Mouse (Mus musculus) hindbrain, embryonic 14.5 days (tissue): ENCODE measurements at regions not wholly inside any gene's neighbourhood (a gene's known extent, or its start where the extent isn't known, plus 50 kb on each side); places are given as distances from the start of the nearest gene placed in this dataset.

ENCODE experiments used
- ATAC-seq: fragments of 200-750 bp; cut with Nextera tagmentation; 2 replicates; pipeline ENCODE4 v1.8.0; 2017; ENCODE audit warnings: moderate number of reproducible peaks, mild to moderate bottlenecking, moderate TSS enrichment, moderate library complexity; ENCODE audit not compliant: low FRiP score
- DNase-seq: peaks from one replicate; pipeline ENCODE4 v3.0.0-alpha.2; 2015; ENCODE audit warnings: low spot score
- H3K27ac ChIP-seq: fragments of 300-500 bp; sonication (generic); 2 replicates; pipeline ENCODE4 v1.5.1; 2014; ENCODE audit warnings: mild to moderate bottlenecking, moderate library complexity
- H3K27me3 ChIP-seq: fragments of 300-500 bp; sonication (generic); 2 replicates; pipeline ENCODE4 v1.6.1; 2014; ENCODE audit warnings: mild to moderate bottlenecking, low read length, mixed read lengths; ENCODE audit not compliant: control insufficient read depth, insufficient read depth
- H3K36me3 ChIP-seq: fragments of 300-500 bp; sonication (generic); replicated peaks from 2 replicates; pipeline ENCODE4 v1.6.1; 2014; ENCODE audit not compliant: control insufficient read depth, insufficient read depth
- H3K4me1 ChIP-seq: fragments of 300-500 bp; sonication (generic); replicated peaks from 2 replicates; pipeline ENCODE4 v1.6.1; 2014; ENCODE audit warnings: antibody characterized with exemption, low read length, mixed read lengths; ENCODE audit not compliant: control insufficient read depth, insufficient read depth
- H3K4me2 ChIP-seq: fragments of 300-500 bp; sonication (generic); replicated peaks from 2 replicates; pipeline ENCODE4 v1.6.1; 2014; ENCODE audit warnings: mild to moderate bottlenecking, moderate library complexity
- H3K4me3 ChIP-seq: fragments of 300-500 bp; sonication (generic); replicated peaks from 2 replicates; pipeline ENCODE4 v1.5.1; 2014; ENCODE audit warnings: mild to moderate bottlenecking, low read length
- H3K9ac ChIP-seq: fragments of 300-500 bp; sonication (generic); 2 replicates; pipeline ENCODE4 v1.6.1; 2014
- H3K9me3 ChIP-seq: fragments of 300-500 bp; sonication (generic); 2 replicates; pipeline ENCODE4 v1.6.1; 2016; ENCODE audit warnings: low read length; ENCODE audit not compliant: control insufficient read depth
- WGBS: fragments of 180-500 bp; shearing (Covaris S2); extraction: QIAGEN DNeasy Blood & Tissue Kit; methylation state at CpG from one replicate; pipeline ENCODE4 v1.1.7; 2014; 5-methylcytosine and 5-hydroxymethylcytosine counted together

- H3K27me3 ChIP-seq: no peaks in the 10 kb centered on the region
- ATAC-seq (no peak), DNase-seq (no peak)
- no peak overlapping the region for H3K9ac ChIP-seq
- H3K36me3 ChIP-seq: no peaks in the 10 kb centered on the region
- no peak overlapping the region for H3K4me3 ChIP-seq
- H3K4me1 ChIP-seq: peaks cover 11% of the 10 kb centered on the region; the same call in 1 of the 2 replicates
- H3K9me3 ChIP-seq: no peaks in the 10 kb centered on the region
- no peak overlapping the region for H3K4me2 ChIP-seq
- no peak overlapping the region for H3K27ac ChIP-seq
- 87% methylated on average over 5 of the region's 5 CpGs for WGBS
Observed at GRCm38 (mm10) chr3:41378576-41378975, 177.0 kb upstream of the Jade1 start.

- Histone ChIP-seq H3K4me2 (no peak overlapping the region), H3K9ac (no peak overlapping the region), H3K27me3 (no peaks in the 10 kb centered on the region), H3K4me3 (no peak overlapping the region), H3K36me3 (no peaks in the 10 kb centered on the region), H3K9me3 (no peaks in the 10 kb centered on the region), H3K4me1 (peaks cover 11% of the 10 kb centered on the region; the same call in 1 of the 2 replicates), H3K27ac (no peak overlapping the region)
- ATAC-seq: peak; percentile 42; the same call in 1 of the 2 replicates
- WGBS: 55% methylated on average over 5 of the region's 5 CpGs
- peak; percentile 33 for DNase-seq
Observed at GRCm38 (mm10) chr3:41377826-41378406, 177.6 kb upstream of the Jade1 start.

GRCm38 (mm10) chr3:41376848-41377582, 178.5 kb upstream of the Jade1 start:
- Histone ChIP-seq H3K4me2 (no peak overlapping the region), H3K9me3 (no peaks in the 10 kb centered on the region), H3K27ac (peak overlapping the region; percentile 16; the same call in 1 of the 2 replicates), H3K36me3 (no peaks in the 10 kb centered on the region), H3K9ac (no peak overlapping the region), H3K27me3 (no peaks in the 10 kb centered on the region), H3K4me3 (no peak overlapping the region), H3K4me1 (peaks cover 11% of the 10 kb centered on the region; the same call in 1 of the 2 replicates)
- WGBS: 24% methylated on average over 6 of the region's 6 CpGs
- ATAC-seq (peak; percentile 81), DNase-seq (peak; percentile 49)

- no peaks in the 10 kb centered on the region for H3K9me3 ChIP-seq
- H3K4me2 ChIP-seq: no peak overlapping the region
- ATAC-seq (no peak), DNase-seq (no peak)
- H3K36me3 ChIP-seq: no peaks in the 10 kb centered on the region
- H3K4me1 ChIP-seq: peaks cover 11% of the 10 kb centered on the region; the same call in 1 of the 2 replicates
- no peak overlapping the region for H3K27ac ChIP-seq
- H3K4me3 ChIP-seq: no peak overlapping the region
- WGBS: 89% methylated on average over 2 of the region's 2 CpGs
- H3K9ac ChIP-seq: no peak overlapping the region
- no peaks in the 10 kb centered on the region for H3K27me3 ChIP-seq
Observed at GRCm38 (mm10) chr3:41375230-41375930, 180.2 kb upstream of the Jade1 start.

GRCm38 (mm10) chr3:41373198-41373597, 182.3 kb upstream of the Jade1 start:
- Histone ChIP-seq H3K4me2 (no peak overlapping the region), H3K9me3 (no peaks in the 10 kb centered on the region), H3K27ac (no peak overlapping the region), H3K36me3 (no peaks in the 10 kb centered on the region), H3K4me1 (peaks cover 11% of the 10 kb centered on the region; the same call in 1 of the 2 replicates), H3K27me3 (no peaks in the 10 kb centered on the region), H3K4me3 (no peak overlapping the region), H3K9ac (no peak overlapping the region)
- 69% methylated on average over 5 of the region's 5 CpGs for WGBS
- DNase-seq: no peak
- ATAC-seq: no peak

- Histone ChIP-seq H3K9ac (no peak overlapping the region), H3K4me1 (no peaks in the 10 kb centered on the region), H3K36me3 (no peaks in the 10 kb centered on the region), H3K9me3 (no peaks in the 10 kb centered on the region), H3K27me3 (no peaks in the 10 kb centered on the region), H3K4me3 (no peak overlapping the region), H3K4me2 (no peak overlapping the region), H3K27ac (no peak overlapping the region)
- 75% methylated on average over 7 of the region's 7 CpGs for WGBS
- no peak for DNase-seq
- ATAC-seq: no peak
Observed at GRCm38 (mm10) chr3:41368351-41369101, 187.0 kb upstream of the Jade1 start.

GRCm38 (mm10) chr3:41366764-41367163, 188.8 kb upstream of the Jade1 start:
- DNase-seq (no peak), ATAC-seq (no peak)
- 83% methylated on average over 4 of the region's 4 CpGs for WGBS
- H3K27ac ChIP-seq: no peak overlapping the region
- no peaks in the 10 kb centered on the region for H3K27me3 ChIP-seq
- H3K9ac ChIP-seq: no peak overlapping the region
- H3K4me2 ChIP-seq: no peak overlapping the region
- H3K4me3 ChIP-seq: no peak overlapping the region
- no peaks in the 10 kb centered on the region for H3K9me3 ChIP-seq
- no peaks in the 10 kb centered on the region for H3K36me3 ChIP-seq
- no peaks in the 10 kb centered on the region for H3K4me1 ChIP-seq

- Histone ChIP-seq H3K36me3 (no peaks in the 10 kb centered on the region), H3K9me3 (no peaks in the 10 kb centered on the region), H3K4me3 (no peak overlapping the region), H3K9ac (no peak overlapping the region), H3K27ac (no peak overlapping the region), H3K27me3 (no peaks in the 10 kb centered on the region), H3K4me1 (no peaks in the 10 kb centered on the region), H3K4me2 (no peak overlapping the region)
- no peak for DNase-seq
- 53% methylated on average over 9 of the region's 9 CpGs for WGBS
- ATAC-seq: no peak
Observed at GRCm38 (mm10) chr3:41366264-41366663, 189.3 kb upstream of the Jade1 start.
